Mouse (Mus musculus) gastrocnemius, postnatal 36 days (tissue): ENCODE data around the gene Tbc1d23. TPM values are rescaled to one million over a fixed set of nuclear protein-coding genes. Genes with fewer than 3 reads are reported as not detected.
"Not testable (repeated sequence)": the region's sequence is repeated elsewhere in the genome, so short reads cannot be mapped to it uniquely, and the experiment has no call there.

Experiments used
- DNase-seq, 2 experiments: peaks; one replicate each; pipeline ENCODE4 v3.0.0; 2022
- intact Hi-C: fragments of 180-260 bp; cut with DNase I; formaldehyde crosslinking; loops from one replicate; pipeline ENCODE4 v1.15.1; 2025
- long read RNA-seq, 2 experiments: library from polyadenylated mRNA; stranded (forward); transcript quantifications; one replicate each; pipeline ENCODE4 v2.0.0; 2021
- total RNA-seq, 2 experiments: library from RNA; stranded (reverse); gene quantifications; 2 replicates each; pipeline ENCODE4 v1.2.3; 2021

Tbc1d23 gene
- 10 to 100 TPM; 16.4 to 17.6 TPM for total RNA-seq
- long read RNA-seq, experiment 1, partial matches to known transcripts: 0 of 4 reads
- long read RNA-seq, experiment 1, other reads (novel, unspliced or antisense): 0 of 4 reads
- long read RNA-seq, experiment 2, partial matches to known transcripts: 0 of 6 reads
- long read RNA-seq, experiment 2, other reads (novel, unspliced or antisense): 1 of 6 reads

- intact Hi-C loops: no loop called here
- DNase-seq: peak; percentile 94 to 96
Observed at GRCm38 (mm10) chr16:57231089-57231936, at the start of gene Tbc1d23. Gene Tbc1d23 (minus strand): TSS chr16:57231504.

DNA sequence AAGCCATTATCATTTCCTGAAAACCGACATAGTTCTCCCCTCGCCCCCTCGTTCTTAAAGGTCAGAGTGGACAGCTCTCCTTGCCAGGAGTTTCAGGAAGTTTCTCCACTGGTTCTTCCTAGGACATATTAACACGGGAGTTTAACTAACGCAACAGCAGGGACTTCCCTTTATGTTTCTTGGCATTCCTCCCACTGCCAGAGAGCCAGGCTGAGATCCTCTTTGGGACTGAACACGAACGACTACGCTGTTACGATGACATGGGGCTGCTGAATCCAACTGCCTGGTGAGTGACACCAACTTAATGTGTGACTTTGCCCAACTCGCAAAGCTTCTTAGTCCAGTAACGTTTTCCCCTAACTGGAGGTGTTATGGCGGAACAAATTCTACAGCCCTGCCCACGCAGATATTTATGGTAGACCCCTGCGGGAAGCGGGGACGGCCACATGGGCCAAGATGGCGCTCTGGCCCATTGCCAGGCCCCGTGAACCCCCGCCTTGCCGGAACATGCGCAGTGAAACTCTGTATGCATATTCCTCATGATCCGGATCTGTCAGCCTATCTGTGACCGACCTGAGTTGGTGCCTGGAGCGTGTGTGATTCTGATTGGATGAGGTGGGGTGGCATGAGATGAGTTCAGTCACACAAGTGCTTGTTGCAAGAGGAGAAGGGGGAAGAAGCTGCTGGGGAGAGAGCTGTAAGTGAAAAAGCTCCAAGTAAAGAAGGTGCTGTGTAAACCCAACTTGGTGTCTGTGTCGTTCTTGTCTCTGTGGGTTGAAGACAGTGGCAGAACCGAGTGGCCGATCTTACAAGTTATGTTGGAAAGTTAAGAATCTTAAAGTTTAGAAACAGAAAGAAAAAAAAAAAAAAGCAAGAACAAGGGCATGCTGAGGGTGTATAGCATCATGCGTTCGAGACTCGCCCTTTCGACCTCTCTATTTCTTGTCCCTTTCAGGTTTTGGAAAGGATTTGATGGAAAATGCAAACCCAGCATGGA is 49.2 kb upstream of the Tbc1d23 start:
- intact Hi-C loops: no loop called here
- no peak for DNase-seq

- no peak for DNase-seq
- intact Hi-C loops: no loop called here
Observed at GRCm38 (mm10) chr16:57278976-57279626, 47.8 kb upstream of the Tbc1d23 start.

- no peak for DNase-seq
- intact Hi-C loops: no loop called here
Observed at GRCm38 (mm10) chr16:57269751-57270150, 38.4 kb upstream of the Tbc1d23 start.

DNA sequence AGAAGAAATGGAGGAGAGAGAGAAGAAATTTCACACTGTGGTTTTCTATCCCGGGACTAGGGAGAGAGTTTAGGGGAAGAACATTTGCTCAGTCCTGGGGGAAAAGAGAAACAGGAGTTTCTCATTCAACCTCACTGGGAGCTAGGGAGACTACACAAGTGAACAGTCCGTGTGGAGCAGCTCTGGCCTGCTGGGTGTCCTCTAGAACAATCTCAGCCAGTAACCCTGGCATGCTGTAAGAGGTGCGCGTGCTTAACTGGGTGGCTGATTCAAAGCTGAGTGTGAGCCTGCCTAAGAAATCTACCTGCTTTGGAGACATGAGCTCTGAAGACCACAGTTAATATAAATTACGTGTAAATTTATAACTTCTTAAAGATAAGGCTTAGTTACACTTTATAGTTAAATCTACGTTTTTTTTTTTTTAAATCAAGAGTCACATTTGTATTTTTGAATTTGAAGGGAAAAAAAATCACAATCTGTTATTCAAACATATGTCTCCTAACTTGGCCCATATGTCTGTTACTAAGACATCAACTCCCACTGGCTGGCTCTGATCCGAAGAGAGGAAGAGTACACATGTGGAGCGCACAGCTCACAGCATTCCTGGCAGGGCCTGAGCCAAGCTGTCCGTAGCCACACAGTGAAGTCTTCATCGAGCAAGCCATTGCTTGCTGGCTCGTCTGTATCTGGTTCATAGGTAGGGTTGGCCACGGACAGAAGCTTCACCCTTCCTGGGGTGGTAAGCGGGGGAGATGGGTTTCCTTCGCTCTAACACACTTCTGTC is 36.9 kb upstream of the Tbc1d23 start:
- intact Hi-C loops: no loop called here
- no peak for DNase-seq

GRCm38 (mm10) chr16:57267068-57267467 is 35.8 kb upstream of the Tbc1d23 start:
- intact Hi-C loops: no loop called here
- DNase-seq: no peak

- DNase-seq: no peak
- intact Hi-C loops: no loop called here
Observed at GRCm38 (mm10) chr16:57260152-57260551, 28.8 kb upstream of the Tbc1d23 start.

- DNase-seq: no peak
- intact Hi-C loops: no loop called here
Observed at GRCm38 (mm10) chr16:57259356-57260083, 28.2 kb upstream of the Tbc1d23 start.

- intact Hi-C loops: no loop called here
- DNase-seq: no peak
Observed at GRCm38 (mm10) chr16:57251589-57252421, 20.5 kb upstream of the Tbc1d23 start.

DNA sequence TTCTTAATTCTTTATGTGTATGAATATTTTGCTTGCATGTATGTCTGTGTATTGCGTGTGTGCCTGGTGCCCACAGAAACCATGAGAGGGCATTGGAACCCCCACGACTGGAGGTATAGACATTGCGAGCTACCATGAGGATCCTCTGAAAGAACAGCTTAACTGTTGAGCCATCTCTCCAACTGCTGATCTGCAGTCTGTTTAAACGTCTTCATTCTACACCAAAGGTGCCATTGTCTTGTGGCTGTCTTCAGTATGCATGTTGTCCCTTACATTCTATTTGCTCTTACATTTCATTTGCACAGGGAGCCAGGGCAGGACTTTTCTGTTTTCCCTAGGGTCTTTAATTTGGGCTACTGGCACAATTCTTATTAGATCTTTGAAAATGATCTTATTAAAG is 19.7 kb upstream of the Tbc1d23 start:
- no peak for DNase-seq
- intact Hi-C loops: no loop called here

- intact Hi-C loops: no loop called here
- DNase-seq: no peak
Observed at GRCm38 (mm10) chr16:57247464-57247863, 16.2 kb upstream of the Tbc1d23 start.

DNA sequence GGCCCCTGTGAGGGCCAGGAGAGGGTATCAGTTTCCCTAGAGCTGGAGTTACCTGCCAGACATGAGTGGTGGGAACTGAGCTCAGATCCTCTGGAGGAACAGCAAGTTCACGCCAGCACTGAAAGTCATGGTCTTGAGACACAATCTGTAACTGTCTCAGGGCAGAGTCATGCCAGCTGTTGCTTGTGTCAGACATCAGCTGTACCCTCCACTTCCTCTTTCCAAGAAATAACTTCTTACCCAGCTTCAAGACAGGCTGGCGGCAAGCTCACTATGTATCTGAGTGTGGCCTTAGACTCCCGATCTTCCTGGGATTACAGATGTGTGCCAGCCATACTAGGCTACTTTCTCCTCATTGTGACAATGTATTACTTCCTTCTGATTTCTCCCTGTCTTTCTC is 15.3 kb upstream of the Tbc1d23 start:
- intact Hi-C loops: no loop called here
- DNase-seq: no peak

DNA sequence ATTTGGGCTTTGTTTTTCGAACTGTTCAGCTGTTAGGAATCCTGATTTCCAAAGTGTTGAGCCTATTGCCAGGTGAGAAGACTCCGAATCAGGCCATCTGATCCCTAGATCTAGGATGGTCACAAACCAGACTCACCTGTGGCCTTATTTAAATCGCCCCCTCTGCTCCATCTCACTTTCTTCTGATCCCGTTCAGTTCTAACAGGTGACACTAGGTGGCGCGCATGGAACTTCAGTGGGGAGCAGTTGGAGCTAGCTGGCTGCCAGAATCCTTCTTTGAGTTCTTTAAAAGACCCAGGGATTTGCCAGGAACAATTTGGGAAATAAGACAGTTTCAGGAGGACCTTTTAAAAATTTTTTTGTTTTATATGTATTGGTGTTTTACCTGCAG is 12.5 kb upstream of the Tbc1d23 start:
- intact Hi-C loops: loop anchor here (2.0 to 5.0 kb wide), 3 partner anchors 155 to 353 kb away; no protein-coding TSS in a partner anchor
- peak; percentile 67 to 83 for DNase-seq

GRCm38 (mm10) chr16:57243205-57243857 is 12.0 kb upstream of the Tbc1d23 start:
- no peak for DNase-seq

GRCm38 (mm10) chr16:57242857-57243204 is 11.5 kb upstream of the Tbc1d23 start:
- intact Hi-C loops: loop anchor here (2.0 to 5.0 kb wide), 3 partner anchors 156 to 354 kb away; no protein-coding TSS in a partner anchor
- no peak for DNase-seq

More at GRCm38 (mm10) chr16:57243205-57243857, 12.0 kb upstream of the Tbc1d23 start:
- intact Hi-C loops: loop anchor here (2.0 to 5.0 kb wide), 3 partner anchors 155 to 354 kb away; no protein-coding TSS in a partner anchor

DNA sequence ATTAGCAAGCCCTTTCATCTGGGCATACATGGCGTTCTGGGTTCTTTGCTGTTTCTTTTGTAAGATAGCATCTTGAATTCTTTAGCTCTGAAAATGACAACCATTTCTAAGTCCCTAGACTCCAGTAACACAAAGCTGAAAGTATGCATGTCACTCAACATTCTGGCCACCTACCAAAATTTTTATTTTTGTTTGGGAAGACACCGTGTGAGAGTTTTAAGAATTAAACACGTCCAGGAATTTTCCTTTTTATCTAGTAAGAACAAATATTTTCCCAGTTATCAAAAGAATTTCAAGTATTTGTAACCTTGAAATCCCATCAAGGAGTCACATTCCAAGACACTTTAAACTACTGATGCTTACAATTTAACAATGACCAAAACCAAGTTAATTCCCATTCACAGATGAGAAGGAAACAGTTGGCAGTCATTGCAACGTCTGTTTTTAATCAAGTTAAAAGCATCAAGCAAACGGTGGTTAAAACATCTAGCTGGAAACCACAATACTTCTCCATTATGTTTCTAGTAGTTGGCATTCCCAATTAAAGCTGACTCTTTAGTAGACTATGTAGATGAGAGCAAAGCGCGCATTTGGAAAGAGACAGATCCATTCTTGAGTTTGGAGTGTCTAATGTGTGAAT is 4.7 kb upstream of the Tbc1d23 start:
- intact Hi-C loops: no loop called here
- no peak for DNase-seq

DNA sequence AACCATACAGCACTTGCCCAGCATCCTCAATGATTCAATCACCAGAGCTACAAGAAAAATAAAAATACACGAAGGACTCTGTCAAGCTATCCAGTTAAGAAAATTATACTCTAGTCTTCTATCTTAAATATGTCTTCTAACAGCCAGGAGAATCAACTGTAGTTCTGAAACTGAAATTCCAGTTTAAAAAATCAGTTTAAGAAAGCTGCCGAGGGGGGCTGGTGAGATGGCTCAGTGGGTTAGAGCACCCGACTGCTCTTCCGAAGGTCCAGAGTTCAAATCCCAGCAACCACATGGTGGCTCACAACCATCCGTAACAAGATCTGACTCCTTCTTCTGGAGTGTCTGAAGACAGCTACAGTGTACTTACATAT is 620 bp upstream of the Tbc1d23 start:
- DNase-seq, intact Hi-C loops: not testable (repeated sequence)
